Mouse (Mus musculus): ENCODE data around the gene Armc2. TPM values are rescaled to one million over a fixed set of nuclear protein-coding genes. Genes with fewer than 3 reads are reported as not detected.

The Armc2 gene
- polyA plus RNA-seq, 1 experiment from 2014 or later = 1.2 TPM

DNA sequence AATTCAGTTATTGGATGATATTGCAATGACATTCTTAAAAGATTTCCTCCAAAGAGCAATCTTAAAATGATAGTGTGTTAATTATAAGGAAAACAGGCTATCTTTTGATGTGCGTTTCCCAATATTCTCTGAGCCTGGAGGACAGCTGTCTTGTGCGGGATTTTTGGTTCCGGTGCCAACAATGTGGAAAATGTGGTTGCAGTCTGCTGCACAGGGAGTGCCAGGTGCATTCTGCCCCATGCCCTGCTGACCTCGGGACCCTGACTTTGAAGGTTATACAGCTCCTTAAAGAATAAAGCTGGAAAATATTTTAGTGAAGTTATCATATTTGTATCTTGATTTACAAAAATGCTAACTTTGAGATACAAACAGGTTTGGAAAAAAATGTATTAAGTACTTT lies 110.3 kb downstream of the Armc2 start:
- Histone ChIP-seq H3K4me1 (replicated peaks; ENCODE audit: control insufficient read depth, insufficient read depth, low read length) (no peaks in the 10 kb centered on the region), H3K4me3 (ENCODE audit: low read depth, low read length) (no peak overlapping the region), H3K27ac (ENCODE audit: low read depth, low read length) (no peak overlapping the region), H3K9ac (ENCODE audit: low read depth, low read length) (no peak overlapping the region), H3K27me3 (replicated peaks; ENCODE audit: control insufficient read depth, insufficient read depth, low read length) (no peaks in the 10 kb centered on the region), H3K36me3 (ENCODE audit: control insufficient read depth, insufficient read depth) (peaks cover 49% of the 10 kb centered on the region), H3K9me3 (ENCODE audit: control insufficient read depth) (no peaks in the 10 kb centered on the region), H3K4me2 (replicated peaks; ENCODE audit: low read depth) (no peak overlapping the region)
- no peak for TF ChIP-seq CTCF (IDR thresholded peaks at IDR 0.05; ENCODE audit: low read depth)
- WGBS = 85% methylated on average over 4 of the region's 4 CpGs
- no peak for ATAC-seq

DNA sequence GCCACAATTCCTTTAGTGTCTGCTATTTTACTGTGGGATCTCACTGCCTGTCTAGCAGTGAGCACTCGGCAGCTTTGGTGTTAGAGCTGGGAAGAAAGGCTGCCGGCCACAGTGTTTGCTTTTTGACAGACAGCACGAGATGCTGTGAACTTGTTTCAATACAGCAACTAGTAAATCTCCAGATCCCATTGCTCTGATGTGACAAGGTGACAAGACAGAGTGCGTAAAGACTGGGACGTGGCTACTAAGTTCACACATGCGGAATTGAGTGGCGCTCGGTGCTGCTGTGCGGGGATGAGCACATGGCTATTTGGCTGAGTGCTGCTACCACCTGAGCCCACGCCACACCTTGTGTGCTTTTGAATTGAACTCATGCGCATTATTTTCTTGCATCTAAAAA lies 110.8 kb downstream of the Armc2 start:
- H3K4me3 ChIP-seq (ENCODE audit: low read depth, low read length) = no peak overlapping the region
- no peaks in the 10 kb centered on the region for H3K4me1 ChIP-seq (replicated peaks; ENCODE audit: control insufficient read depth, insufficient read depth, low read length)
- no peak for TF ChIP-seq CTCF (IDR thresholded peaks at IDR 0.05; ENCODE audit: low read depth)
- WGBS = 89% methylated on average over 11 of the region's 11 CpGs
- no peak overlapping the region for H3K27ac ChIP-seq (ENCODE audit: low read depth, low read length)
- no peak overlapping the region for H3K9ac ChIP-seq (ENCODE audit: low read depth, low read length)
- no peaks in the 10 kb centered on the region for H3K27me3 ChIP-seq (replicated peaks; ENCODE audit: control insufficient read depth, insufficient read depth, low read length)
- no peak for ATAC-seq
- H3K36me3 ChIP-seq (ENCODE audit: control insufficient read depth, insufficient read depth) = peaks cover 49% of the 10 kb centered on the region
- H3K9me3 ChIP-seq (ENCODE audit: control insufficient read depth) = no peaks in the 10 kb centered on the region
- H3K4me2 ChIP-seq (replicated peaks; ENCODE audit: low read depth) = no peak overlapping the region

DNA sequence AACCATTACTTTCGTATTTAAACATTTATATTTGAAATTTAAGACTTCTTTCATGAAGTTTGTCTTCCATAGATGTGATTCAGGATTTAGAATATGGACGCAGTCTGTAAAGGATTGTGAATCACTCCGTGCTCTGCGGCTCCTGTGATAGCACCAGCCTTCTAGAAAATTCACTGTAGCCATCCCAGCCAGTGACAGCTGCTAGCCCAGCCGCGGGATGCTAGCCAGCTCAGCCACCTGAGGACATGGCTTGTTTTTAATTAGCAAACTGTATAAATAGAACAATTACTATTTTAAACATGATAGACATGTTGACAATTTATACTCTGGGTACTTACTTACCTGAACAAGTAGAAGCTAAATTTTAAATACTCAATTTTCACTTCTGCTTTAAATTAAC lies 116.4 kb downstream of the Armc2 start:
- no peak for ATAC-seq
- Histone ChIP-seq H3K4me1 (replicated peaks; ENCODE audit: control insufficient read depth, insufficient read depth, low read length) (no peaks in the 10 kb centered on the region), H3K27ac (ENCODE audit: low read depth, low read length) (no peak overlapping the region), H3K27me3 (replicated peaks; ENCODE audit: control insufficient read depth, insufficient read depth, low read length) (no peaks in the 10 kb centered on the region), H3K9me3 (ENCODE audit: control insufficient read depth) (no peaks in the 10 kb centered on the region), H3K36me3 (ENCODE audit: control insufficient read depth, insufficient read depth) (peaks cover 52% of the 10 kb centered on the region), H3K9ac (ENCODE audit: low read depth, low read length) (no peak overlapping the region), H3K4me3 (ENCODE audit: low read depth, low read length) (no peak overlapping the region), H3K4me2 (replicated peaks; ENCODE audit: low read depth) (no peak overlapping the region)
- WGBS = 95% methylated on average over 6 of the region's 6 CpGs
- no peak for TF ChIP-seq CTCF (IDR thresholded peaks at IDR 0.05; ENCODE audit: low read depth)

DNA sequence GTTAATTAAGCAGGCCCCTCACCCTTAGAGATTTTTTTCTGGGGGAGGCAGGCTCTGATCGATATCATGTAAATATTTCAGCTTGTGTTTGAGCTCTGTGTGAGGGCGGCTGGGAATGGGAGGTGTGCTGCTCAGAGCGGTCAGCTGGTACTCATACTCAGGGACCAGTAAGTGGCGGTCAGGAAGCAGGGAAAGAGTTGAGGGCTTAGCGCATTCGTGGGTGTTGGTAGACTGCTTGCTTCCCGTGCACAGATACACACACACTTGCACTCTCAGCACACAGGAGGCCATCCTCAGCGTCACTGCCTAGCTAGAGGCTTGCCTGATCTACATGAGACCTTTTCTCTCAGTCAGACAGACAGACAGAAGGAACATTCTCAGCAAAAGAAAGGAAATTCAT lies 116.8 kb downstream of the Armc2 start:
- ATAC-seq = no peak

DNA sequence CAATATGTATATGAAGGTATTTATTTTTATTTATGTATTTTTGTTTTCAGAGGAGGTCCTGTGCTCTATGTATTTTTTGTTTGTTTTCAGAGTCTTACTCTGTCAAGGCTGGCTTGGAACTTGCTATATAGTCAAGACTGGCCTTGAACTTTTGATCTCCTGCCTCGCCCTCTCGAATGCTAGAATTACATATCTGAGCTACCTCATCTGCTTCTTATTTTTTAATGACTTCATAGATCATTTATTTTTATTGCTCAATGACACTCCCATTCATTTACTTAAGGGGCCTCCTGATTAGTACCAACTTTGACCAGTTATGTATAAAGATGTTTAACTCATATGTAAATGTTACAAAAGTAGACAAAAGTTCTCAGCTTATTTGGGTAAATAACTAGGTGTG lies 121.4 kb downstream of the Armc2 start:
- Histone ChIP-seq H3K9me3 (ENCODE audit: control insufficient read depth) (no peaks in the 10 kb centered on the region), H3K27ac (ENCODE audit: low read depth, low read length) (peak overlapping the region; percentile 71), H3K4me3 (ENCODE audit: low read depth, low read length) (no peak overlapping the region), H3K27me3 (replicated peaks; ENCODE audit: control insufficient read depth, insufficient read depth, low read length) (no peaks in the 10 kb centered on the region), H3K36me3 (ENCODE audit: control insufficient read depth, insufficient read depth) (peaks cover 22% of the 10 kb centered on the region), H3K4me1 (replicated peaks; ENCODE audit: control insufficient read depth, insufficient read depth, low read length) (0 out of 2 replicates have a peak, but pooled peaks cover 4% of the 10 kb centered on the region), H3K4me2 (replicated peaks; ENCODE audit: low read depth) (no peak overlapping the region), H3K9ac (ENCODE audit: low read depth, low read length) (no peak overlapping the region)
- 36% methylated on average over 2 of the region's 2 CpGs for WGBS
- TF ChIP-seq CTCF (IDR thresholded peaks at IDR 0.05; ENCODE audit: low read depth) = no peak
- ATAC-seq = peak; percentile 82

More for the DNA sequence above, 116.8 kb downstream of the Armc2 start:
- Histone ChIP-seq H3K9me3 (ENCODE audit: control insufficient read depth) (no peaks in the 10 kb centered on the region), H3K4me1 (replicated peaks; ENCODE audit: control insufficient read depth, insufficient read depth, low read length) (no peaks in the 10 kb centered on the region), H3K4me3 (ENCODE audit: low read depth, low read length) (no peak overlapping the region), H3K27ac (ENCODE audit: low read depth, low read length) (no peak overlapping the region), H3K36me3 (ENCODE audit: control insufficient read depth, insufficient read depth) (peaks cover 48% of the 10 kb centered on the region), H3K4me2 (replicated peaks; ENCODE audit: low read depth) (no peak overlapping the region), H3K27me3 (replicated peaks; ENCODE audit: control insufficient read depth, insufficient read depth, low read length) (no peaks in the 10 kb centered on the region), H3K9ac (ENCODE audit: low read depth, low read length) (no peak overlapping the region)
- no peak for TF ChIP-seq CTCF (IDR thresholded peaks at IDR 0.05; ENCODE audit: low read depth)
- WGBS = 89% methylated on average over 8 of the region's 8 CpGs

DNA sequence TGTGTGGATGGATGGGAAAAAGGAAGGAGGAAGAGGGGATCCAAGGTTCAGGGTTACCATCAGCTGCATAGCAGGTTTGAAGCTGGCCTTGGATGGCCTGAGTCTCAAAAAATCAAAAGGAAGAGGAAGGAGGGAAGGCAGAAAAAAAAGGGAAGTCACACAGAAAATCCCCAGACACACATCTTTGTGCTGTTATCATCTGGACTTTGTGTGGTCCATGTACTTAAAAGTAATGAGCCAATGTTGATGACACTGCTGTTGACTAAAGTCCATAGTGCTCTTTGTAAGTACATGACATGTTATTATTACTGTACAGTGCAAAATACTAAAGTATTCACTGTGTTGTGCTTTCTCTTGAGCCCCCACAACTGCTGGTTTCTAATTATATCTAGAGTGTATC lies 121.8 kb downstream of the Armc2 start:
- 0 out of 2 replicates have a peak, but pooled peaks cover 4% of the 10 kb centered on the region for H3K4me1 ChIP-seq (replicated peaks; ENCODE audit: control insufficient read depth, insufficient read depth, low read length)
- ATAC-seq = peak; percentile 94
- H3K4me3 ChIP-seq (ENCODE audit: low read depth, low read length) = no peak overlapping the region
- no peaks in the 10 kb centered on the region for H3K27me3 ChIP-seq (replicated peaks; ENCODE audit: control insufficient read depth, insufficient read depth, low read length)
- H3K36me3 ChIP-seq (ENCODE audit: control insufficient read depth, insufficient read depth) = peaks cover 20% of the 10 kb centered on the region
- no peak overlapping the region for H3K4me2 ChIP-seq (replicated peaks; ENCODE audit: low read depth)
- peak overlapping the region; percentile 79 for H3K27ac ChIP-seq (ENCODE audit: low read depth, low read length)
- TF ChIP-seq CTCF (IDR thresholded peaks at IDR 0.05; ENCODE audit: low read depth) = no peak
- H3K9me3 ChIP-seq (ENCODE audit: control insufficient read depth) = no peaks in the 10 kb centered on the region
- no peak overlapping the region for H3K9ac ChIP-seq (ENCODE audit: low read depth, low read length)

Data from intestine, postnatal 0 days (tissue).